Mouse (Mus musculus) limb, embryonic 11.5 days (tissue): Measurements from ENCODE around the gene Cand1. TPM values are rescaled to one million over a fixed set of nuclear protein-coding genes. Genes with fewer than 3 reads are reported as not detected.

Experiments
- ATAC-seq: fragments of 200-750 bp; cut with Nextera tagmentation; 2 replicates; pipeline ENCODE4 v1.8.0; 2017; ENCODE audit warnings: low read depth; ENCODE audit not compliant: insufficient number of reproducible peaks, low FRiP score, low TSS enrichment
- DNase-seq: peaks from one replicate; pipeline ENCODE4 v3.0.0-alpha.2; 2015; ENCODE audit warnings: low spot score
- H3K27ac ChIP-seq: fragments of 300-500 bp; sonication (generic); replicated peaks from 2 replicates; pipeline ENCODE4 v1.5.1; 2014; ENCODE audit warnings: low read depth, mild to moderate bottlenecking, low read length
- H3K27me3 ChIP-seq: fragments of 300-500 bp; sonication (generic); 2 replicates; pipeline ENCODE4 v1.6.1; 2014; ENCODE audit warnings: mild to moderate bottlenecking, low read length, mixed read lengths; ENCODE audit not compliant: control insufficient read depth, insufficient read depth
- H3K36me3 ChIP-seq: fragments of 300-500 bp; sonication (generic); 2 replicates; pipeline ENCODE4 v1.6.1; 2014; ENCODE audit warnings: mild to moderate bottlenecking, low read length, moderate library complexity, mixed read lengths; ENCODE audit not compliant: control insufficient read depth, insufficient read depth
- H3K4me1 ChIP-seq: fragments of 300-500 bp; sonication (generic); 2 replicates; pipeline ENCODE4 v1.6.1; 2014; ENCODE audit warnings: low read length, mixed read lengths; ENCODE audit not compliant: control insufficient read depth, insufficient read depth
- H3K4me2 ChIP-seq: fragments of 300-500 bp; sonication (generic); 2 replicates; pipeline ENCODE4 v1.6.1; 2014; ENCODE audit warnings: low read depth, mild to moderate bottlenecking, moderate library complexity; ENCODE audit not compliant: severe bottlenecking
- H3K4me3 ChIP-seq: fragments of 300-500 bp; sonication (generic); 2 replicates; pipeline ENCODE4 v1.5.1; 2014; ENCODE audit warnings: low read depth, low read length
- H3K9ac ChIP-seq: fragments of 300-500 bp; sonication (generic); 2 replicates; pipeline ENCODE4 v1.6.1; 2014; ENCODE audit warnings: mild to moderate bottlenecking, low read length
- H3K9me3 ChIP-seq: fragments of 300-500 bp; sonication (generic); 2 replicates; pipeline ENCODE4 v1.6.1; 2016; ENCODE audit warnings: low read length; ENCODE audit not compliant: control insufficient read depth
- WGBS: fragments of 180-500 bp; shearing (Covaris S2); extraction: QIAGEN DNeasy Blood & Tissue Kit; methylation state at CpG from one replicate; pipeline ENCODE4 v1.1.7; 2014; 5-methylcytosine and 5-hydroxymethylcytosine counted together
- polyA plus RNA-seq: library from polyadenylated mRNA; unstranded; fragments of >200 nt; fragmentation: Nextera tagmentation; extraction: Ambion mirVana; gene quantifications from 2 replicates; pipeline ENCODE4 v1.2.1, GENCODE M21; 2014

Gene Cand1
- polyA plus RNA-seq, 1 experiment from 2014 or later: 127 TPM

GRCm38 (mm10) chr10:119205229-119205628, 34.6 kb downstream of the Cand1 start:
- ATAC-seq (no peak), DNase-seq (no peak)
- Histone ChIP-seq H3K36me3 (peaks cover 29% of the 10 kb centered on the region), H3K27ac (no peak overlapping the region), H3K27me3 (no peaks in the 10 kb centered on the region), H3K4me3 (no peak overlapping the region), H3K4me2 (no peak overlapping the region), H3K9ac (no peak overlapping the region), H3K9me3 (no peaks in the 10 kb centered on the region), H3K4me1 (no peaks in the 10 kb centered on the region)
- WGBS: 87% methylated on average over 5 of the region's 5 CpGs

GRCm38 (mm10) chr10:119204334-119204946, 35.4 kb downstream of the Cand1 start:
- 91% methylated on average over 12 of the region's 12 CpGs for WGBS
- ATAC-seq: no peak

GRCm38 (mm10) chr10:119199864-119200263, 40.0 kb downstream of the Cand1 start:
- H3K9ac ChIP-seq: no peak overlapping the region
- H3K27ac ChIP-seq: no peak overlapping the region
- H3K4me1 ChIP-seq: no peaks in the 10 kb centered on the region
- ATAC-seq (no peak), DNase-seq (no peak)
- peaks cover 12% of the 10 kb centered on the region for H3K36me3 ChIP-seq
- H3K4me3 ChIP-seq: no peak overlapping the region
- WGBS: 94% methylated on average over 5 of the region's 5 CpGs
- no peaks in the 10 kb centered on the region for H3K9me3 ChIP-seq
- no peak overlapping the region for H3K4me2 ChIP-seq
- no peaks in the 10 kb centered on the region for H3K27me3 ChIP-seq

More at GRCm38 (mm10) chr10:119204334-119204946, 35.4 kb downstream of the Cand1 start:
- H3K4me1 ChIP-seq: no peaks in the 10 kb centered on the region
- no peak overlapping the region for H3K4me2 ChIP-seq
- H3K27ac ChIP-seq: no peak overlapping the region
- H3K9me3 ChIP-seq: no peaks in the 10 kb centered on the region
- H3K9ac ChIP-seq: no peak overlapping the region
- H3K36me3 ChIP-seq: peaks cover 26% of the 10 kb centered on the region
- no peaks in the 10 kb centered on the region for H3K27me3 ChIP-seq
- H3K4me3 ChIP-seq: no peak overlapping the region
- DNase-seq: no peak

GRCm38 (mm10) chr10:119198186-119198880, 41.5 kb downstream of the Cand1 start:
- WGBS: 95% methylated on average over 9 of the region's 9 CpGs
- H3K4me3 ChIP-seq: no peak overlapping the region
- DNase-seq (no peak), ATAC-seq (no peak)
- H3K9me3 ChIP-seq: no peaks in the 10 kb centered on the region
- H3K9ac ChIP-seq: no peak overlapping the region
- H3K4me1 ChIP-seq: no peaks in the 10 kb centered on the region
- H3K27me3 ChIP-seq: no peaks in the 10 kb centered on the region
- no peak overlapping the region for H3K4me2 ChIP-seq
- no peak overlapping the region for H3K27ac ChIP-seq
- peaks cover 7% of the 10 kb centered on the region; the same call in 1 of the 2 replicates for H3K36me3 ChIP-seq

GRCm38 (mm10) chr10:119197621-119198150, 42.2 kb downstream of the Cand1 start:
- Histone ChIP-seq H3K4me1 (no peaks in the 10 kb centered on the region), H3K4me3 (no peak overlapping the region), H3K27ac (no peak overlapping the region), H3K9me3 (no peaks in the 10 kb centered on the region), H3K9ac (no peak overlapping the region), H3K36me3 (peaks cover 3% of the 10 kb centered on the region; the same call in 1 of the 2 replicates), H3K4me2 (no peak overlapping the region), H3K27me3 (no peaks in the 10 kb centered on the region)
- WGBS: 94% methylated on average over 13 of the region's 13 CpGs
- ATAC-seq: no peak
- DNase-seq: no peak

GRCm38 (mm10) chr10:119192598-119193372, 47.1 kb downstream of the Cand1 start:
- no peak for DNase-seq
- H3K4me1 ChIP-seq: no peaks in the 10 kb centered on the region
- no peaks in the 10 kb centered on the region for H3K36me3 ChIP-seq
- 70% methylated on average over 8 of the region's 8 CpGs for WGBS
- H3K27ac ChIP-seq: no peak overlapping the region
- H3K9me3 ChIP-seq: no peaks in the 10 kb centered on the region
- H3K27me3 ChIP-seq: no peaks in the 10 kb centered on the region
- no peak for ATAC-seq
- no peak overlapping the region for H3K4me2 ChIP-seq
- no peak overlapping the region for H3K9ac ChIP-seq
- H3K4me3 ChIP-seq: no peak overlapping the region

- DNase-seq (no peak), ATAC-seq (no peak)
- Histone ChIP-seq H3K27ac (no peak overlapping the region), H3K9me3 (no peaks in the 10 kb centered on the region), H3K9ac (no peak overlapping the region), H3K27me3 (no peaks in the 10 kb centered on the region), H3K4me2 (no peak overlapping the region), H3K4me3 (no peak overlapping the region), H3K4me1 (no peaks in the 10 kb centered on the region), H3K36me3 (no peaks in the 10 kb centered on the region)
- 81% methylated on average over 4 of the region's 4 CpGs for WGBS
Measured at GRCm38 (mm10) chr10:119187720-119188119, 52.1 kb downstream of the Cand1 start.

- no peaks in the 10 kb centered on the region for H3K27me3 ChIP-seq
- 84% methylated on average over 3 of the region's 3 CpGs for WGBS
- H3K36me3 ChIP-seq: no peaks in the 10 kb centered on the region
- no peak for ATAC-seq
- no peak overlapping the region for H3K4me3 ChIP-seq
- H3K9ac ChIP-seq: no peak overlapping the region
- H3K4me2 ChIP-seq: no peak overlapping the region
- DNase-seq: no peak
- H3K9me3 ChIP-seq: 0 out of 2 replicates have a peak, but pooled peaks cover 2% of the 10 kb centered on the region
- H3K4me1 ChIP-seq: no peaks in the 10 kb centered on the region
- no peak overlapping the region for H3K27ac ChIP-seq
Measured at GRCm38 (mm10) chr10:119169656-119170055, 70.2 kb downstream of the Cand1 start.
